Mouse (Mus musculus): ENCODE measurements around the gene Xab2.
"Not testable (repeated sequence)": the region's sequence is repeated elsewhere in the genome, so short reads cannot be mapped to it uniquely, and the experiment has no call there.

Xab2 gene

GRCm38 (mm10) chr8:3622119-3622518, 1.0 kb upstream of the Xab2 start:
- in situ Hi-C loops (cut with MboI; ENCODE audit: unreplicated experiment in 2 of 2), result loop anchor here (10.0 kb wide), 2 partner anchors 107 to 267 kb away; partner anchors contain the start of genes A430078G23Rik (in 1 of the 2) and Pnpla6 (in 1 of the 2)

GRCm38 (mm10) chr8:3609816-3610150, 11.3 kb downstream of the Xab2 start:
- in situ Hi-C loops (cut with MboI; ENCODE audit: unreplicated experiment in 2 of 2), result loop anchor here in 1 of 2 experiments (10.0 kb wide), 1 partner anchor 1065 kb away; no protein-coding TSS in a partner anchor

GRCm38 (mm10) chr8:3609046-3609815, 11.9 kb downstream of the Xab2 start:
- in situ Hi-C loops (cut with MboI; ENCODE audit: unreplicated experiment in 2 of 2), result no loop called here

GRCm38 (mm10) chr8:3607822-3608221, 13.3 kb downstream of the Xab2 start:
- in situ Hi-C loops (cut with MboI; ENCODE audit: unreplicated experiment in 2 of 2), result no loop called here

- in situ Hi-C loops (cut with MboI; ENCODE audit: unreplicated experiment in 2 of 2), result no loop called here
These were observed 14.5 kb downstream of the Xab2 start for GRCm38 (mm10) chr8:3606593-3606992.

- in situ Hi-C loops (cut with MboI; ENCODE audit: unreplicated experiment in 2 of 2), result no loop called here
These were observed 17.7 kb downstream of the Xab2 start for GRCm38 (mm10) chr8:3603439-3603838.

- in situ Hi-C loops (cut with MboI; ENCODE audit: unreplicated experiment in 2 of 2), result no loop called here
These were observed 20.7 kb downstream of the Xab2 start for GRCm38 (mm10) chr8:3600401-3600800.

- in situ Hi-C loops (cut with MboI; ENCODE audit: unreplicated experiment in 2 of 2), result no loop called here
These were observed 21.9 kb downstream of the Xab2 start for GRCm38 (mm10) chr8:3599219-3599618.

GRCm38 (mm10) chr8:3598054-3598453, 23.1 kb downstream of the Xab2 start:
- in situ Hi-C loops (cut with MboI; ENCODE audit: unreplicated experiment in 2 of 2), result no loop called here

GRCm38 (mm10) chr8:3594466-3594865, 26.6 kb downstream of the Xab2 start:
- in situ Hi-C loops (cut with MboI; ENCODE audit: unreplicated experiment in 2 of 2), result no loop called here

- in situ Hi-C loops (cut with MboI; ENCODE audit: unreplicated experiment in 2 of 2), result no loop called here
These were observed 27.6 kb downstream of the Xab2 start for GRCm38 (mm10) chr8:3593470-3593869.

- in situ Hi-C loops (cut with MboI; ENCODE audit: unreplicated experiment in 2 of 2), result no loop called here
These were observed 32.9 kb downstream of the Xab2 start for GRCm38 (mm10) chr8:3588258-3588633.

GRCm38 (mm10) chr8:3587391-3588257, 33.5 kb downstream of the Xab2 start:
- in situ Hi-C loops (cut with MboI; ENCODE audit: unreplicated experiment in 2 of 2), result no loop called here

- in situ Hi-C loops (cut with MboI; ENCODE audit: unreplicated experiment in 2 of 2), result no loop called here
These were observed 34.1 kb downstream of the Xab2 start, which contains the start of gene Camsap3 for GRCm38 (mm10) chr8:3586993-3587390. Gene Camsap3 (plus strand): TSS chr8:3587293.

- in situ Hi-C loops (cut with MboI; ENCODE audit: unreplicated experiment in 2 of 2), result no loop called here
These were observed 34.7 kb downstream of the Xab2 start for GRCm38 (mm10) chr8:3586452-3586851.

GRCm38 (mm10) chr8:3581961-3582360, 39.2 kb downstream of the Xab2 start:
- in situ Hi-C loops (cut with MboI; ENCODE audit: unreplicated experiment in 2 of 2), result not testable (repeated sequence)

- in situ Hi-C loops (cut with MboI; ENCODE audit: unreplicated experiment in 2 of 2), result no loop called here
These were observed 41.4 kb downstream of the Xab2 start for GRCm38 (mm10) chr8:3579390-3580364.

GRCm38 (mm10) chr8:3576211-3576960, 44.7 kb downstream of the Xab2 start:
- in situ Hi-C loops (cut with MboI; ENCODE audit: unreplicated experiment in 2 of 2), result no loop called here

GRCm38 (mm10) chr8:3574546-3574945, 46.6 kb downstream of the Xab2 start:
- in situ Hi-C loops (cut with MboI; ENCODE audit: unreplicated experiment in 2 of 2), result loop anchor here (25.0 kb wide), 1 partner anchor 388 kb away; the partner anchor contains the start of gene Cd209c (in 2 of the 2)

All from v-Abl transformed pro-B cells (cell line).